Mouse (Mus musculus): ENCODE measurements around the gene H2al1e.
"Not testable (repeated sequence)": the region's sequence is repeated elsewhere in the genome, so short reads cannot be mapped to it uniquely, and the experiment has no call there.

The H2al1e gene

GRCm38 (mm10) chrX:11311634-11312033, at the start of gene H2al1e:
Gene H2al1e, plus strand, starts transcription at chrX:11311934.
- DNase-seq (ENCODE audit: low spot score in 2 of 2): not testable (repeated sequence)

- DNase-seq (ENCODE audit: low spot score in 2 of 2): no peak
Observed at GRCm38 (mm10) chrX:11264918-11265317, 46.8 kb upstream of the H2al1e start.

- DNase-seq (ENCODE audit: low spot score in 2 of 2): no peak
Observed at GRCm38 (mm10) chrX:11267791-11268190, 43.9 kb upstream of the H2al1e start.

- peak in 1 of 2 experiments; percentile 25 for DNase-seq (ENCODE audit: low spot score in 2 of 2)
Observed at GRCm38 (mm10) chrX:11269074-11269473, 42.7 kb upstream of the H2al1e start.

- DNase-seq (ENCODE audit: low spot score in 2 of 2): no peak
Observed at GRCm38 (mm10) chrX:11273190-11273589, 38.5 kb upstream of the H2al1e start.

GRCm38 (mm10) chrX:11277083-11277482, 34.7 kb upstream of the H2al1e start:
- DNase-seq (ENCODE audit: low spot score in 2 of 2): no peak

GRCm38 (mm10) chrX:11280741-11281140, 31.0 kb upstream of the H2al1e start:
- DNase-seq (ENCODE audit: low spot score in 2 of 2): no peak

GRCm38 (mm10) chrX:11288306-11288882, 23.3 kb upstream of the H2al1e start:
- DNase-seq (ENCODE audit: low spot score in 2 of 2): no peak

- no peak for DNase-seq (ENCODE audit: low spot score in 2 of 2)
Observed at GRCm38 (mm10) chrX:11289244-11289643, 22.5 kb upstream of the H2al1e start.

GRCm38 (mm10) chrX:11298957-11299356, 12.8 kb upstream of the H2al1e start, which contains the start of gene H2al1a:
Gene H2al1a, plus strand, starts transcription at chrX:11299257.
- not testable (repeated sequence) for DNase-seq (ENCODE audit: low spot score in 2 of 2)

GRCm38 (mm10) chrX:11302132-11302531, 9.6 kb upstream of the H2al1e start, which contains the start of gene H2al1b:
Gene H2al1b, plus strand, starts transcription at chrX:11302432.
- DNase-seq (ENCODE audit: low spot score in 2 of 2): not testable (repeated sequence)

- not testable (repeated sequence) for DNase-seq (ENCODE audit: low spot score in 2 of 2)
Observed at GRCm38 (mm10) chrX:11305355-11305754, 6.4 kb upstream of the H2al1e start, which contains the start of gene H2al1c. Gene H2al1c, plus strand, starts transcription at chrX:11305655.

- not testable (repeated sequence) for DNase-seq (ENCODE audit: low spot score in 2 of 2)
Observed at GRCm38 (mm10) chrX:11308524-11308923, 3.2 kb upstream of the H2al1e start, which contains the start of gene H2al1d. Gene H2al1d, plus strand, starts transcription at chrX:11308824.

- DNase-seq (ENCODE audit: low spot score in 2 of 2): not testable (repeated sequence)
Observed at GRCm38 (mm10) chrX:11314858-11315257, 3.1 kb downstream of the H2al1e start, which contains the start of gene H2al1f. Gene H2al1f, plus strand, starts transcription at chrX:11315158.

GRCm38 (mm10) chrX:11317956-11318355, 6.2 kb downstream of the H2al1e start, which contains the start of gene H2al1g:
Gene H2al1g, plus strand, starts transcription at chrX:11318256.
- not testable (repeated sequence) for DNase-seq (ENCODE audit: low spot score in 2 of 2)

- DNase-seq (ENCODE audit: low spot score in 2 of 2): not testable (repeated sequence)
Observed at GRCm38 (mm10) chrX:11321192-11321591, 9.5 kb downstream of the H2al1e start, which contains the start of gene H2al1h. Gene H2al1h, plus strand, starts transcription at chrX:11321492.

GRCm38 (mm10) chrX:11324359-11324758, 12.6 kb downstream of the H2al1e start, which contains the start of gene H2al1i:
Gene H2al1i, plus strand, starts transcription at chrX:11324659.
- DNase-seq (ENCODE audit: low spot score in 2 of 2): not testable (repeated sequence)

GRCm38 (mm10) chrX:11327522-11327921, 15.8 kb downstream of the H2al1e start, which contains the start of gene H2al1j:
Gene H2al1j, plus strand, starts transcription at chrX:11327822.
- DNase-seq (ENCODE audit: low spot score in 2 of 2): not testable (repeated sequence)

GRCm38 (mm10) chrX:11345762-11346161, 34.0 kb downstream of the H2al1e start:
- DNase-seq (ENCODE audit: low spot score in 2 of 2): no peak

GRCm38 (mm10) chrX:11346756-11347155, 35.0 kb downstream of the H2al1e start:
- no peak for DNase-seq (ENCODE audit: low spot score in 2 of 2)

GRCm38 (mm10) chrX:11360823-11361222, 49.1 kb downstream of the H2al1e start:
- DNase-seq (ENCODE audit: low spot score in 2 of 2): no peak

- no peak for DNase-seq (ENCODE audit: low spot score in 2 of 2)
Observed at GRCm38 (mm10) chrX:11361261-11361660, 49.5 kb downstream of the H2al1e start.

Data from left cerebral cortex, adult 9 months (tissue).